Mouse (Mus musculus): ENCODE measurements around the gene S100a4.

The S100a4 gene

GRCm38 (mm10) chr3:90603623-90604022 is at the start of gene S100a4:
Gene S100a4 (plus strand): TSS chr3:90603771.
- no peak for DNase-seq

GRCm38 (mm10) chr3:90555954-90556353 is 47.6 kb upstream of the S100a4 start:
- no peak for DNase-seq

GRCm38 (mm10) chr3:90560008-90560628 is 43.5 kb upstream of the S100a4 start, which contains the start of gene S100a3:
Gene S100a3 (plus strand): TSS chr3:90560578.
- DNase-seq = no peak

GRCm38 (mm10) chr3:90574691-90575090 is 28.9 kb upstream of the S100a4 start:
- no peak for DNase-seq

- DNase-seq = no peak
Measured at GRCm38 (mm10) chr3:90575320-90575719, 28.3 kb upstream of the S100a4 start.

GRCm38 (mm10) chr3:90576351-90577001 is 27.1 kb upstream of the S100a4 start:
- DNase-seq = no peak

- DNase-seq = no peak
Measured at GRCm38 (mm10) chr3:90579433-90579832, 24.1 kb upstream of the S100a4 start.

- no peak for DNase-seq
Measured at GRCm38 (mm10) chr3:90581141-90581540, 22.4 kb upstream of the S100a4 start.

- no peak for DNase-seq
Measured at GRCm38 (mm10) chr3:90582156-90582555, 21.4 kb upstream of the S100a4 start.

- DNase-seq = no peak
Measured at GRCm38 (mm10) chr3:90582556-90582955, 21.0 kb upstream of the S100a4 start.

GRCm38 (mm10) chr3:90583893-90584292 is 19.7 kb upstream of the S100a4 start:
- no peak for DNase-seq

- peak; percentile 66 for DNase-seq
Measured at GRCm38 (mm10) chr3:90585595-90585994, 18.0 kb upstream of the S100a4 start.

GRCm38 (mm10) chr3:90586016-90586643 is 17.4 kb upstream of the S100a4 start:
- DNase-seq = no peak

GRCm38 (mm10) chr3:90586906-90587305 is 16.7 kb upstream of the S100a4 start:
- peak; percentile 87 for DNase-seq

GRCm38 (mm10) chr3:90587361-90588101 is 16.0 kb upstream of the S100a4 start:
- peak; percentile 41 for DNase-seq

GRCm38 (mm10) chr3:90589390-90589789 is 14.2 kb upstream of the S100a4 start:
- DNase-seq = no peak

GRCm38 (mm10) chr3:90589947-90590346 is 13.6 kb upstream of the S100a4 start, which contains the start of gene S100a2:
Gene S100a2 (plus strand): TSS chr3:90590247.
- DNase-seq = no peak

GRCm38 (mm10) chr3:90594466-90594865 is 9.1 kb upstream of the S100a4 start:
- DNase-seq = no peak

GRCm38 (mm10) chr3:90595556-90595955 is 8.0 kb upstream of the S100a4 start:
- no peak for DNase-seq

- no peak for DNase-seq
Measured at GRCm38 (mm10) chr3:90596810-90597209, 6.8 kb upstream of the S100a4 start.

GRCm38 (mm10) chr3:90597736-90598135 is 5.8 kb upstream of the S100a4 start:
- DNase-seq = no peak

GRCm38 (mm10) chr3:90598212-90598611 is 5.4 kb upstream of the S100a4 start:
- DNase-seq = no peak

- DNase-seq = no peak
Measured at GRCm38 (mm10) chr3:90599401-90599800, 4.2 kb upstream of the S100a4 start.

All from lung, postnatal 36 days (tissue).